Mouse (Mus musculus): ENCODE measurements at regions not wholly inside any gene's neighbourhood (a gene's known extent, or its start where the extent isn't known, plus 50 kb on each side); places are given as distances from the start of the nearest gene placed in this dataset.

DNA sequence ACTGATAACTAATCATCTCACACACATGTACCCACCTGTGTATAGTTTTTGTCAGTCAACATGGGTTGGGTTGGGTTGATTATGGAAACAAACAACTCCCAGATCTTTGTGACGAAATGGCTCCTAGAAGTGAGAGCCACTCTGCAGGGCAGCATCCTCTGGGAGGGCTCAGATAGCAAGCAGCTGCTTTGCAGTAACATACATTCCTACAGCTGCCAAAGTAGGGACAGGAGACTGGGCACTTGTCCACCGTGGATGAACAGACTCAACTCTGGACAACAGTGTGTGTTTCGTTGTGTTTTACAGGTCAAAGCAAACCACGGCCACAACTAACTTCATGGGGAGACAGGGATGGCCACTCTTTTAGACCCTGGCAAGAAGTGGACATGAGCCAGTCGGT is 142.7 kb upstream of the Dapk1 start:
- TF ChIP-seq POLR2A (IDR thresholded peaks at IDR 0.05; ENCODE audit: extremely low read depth, insufficient read depth, low read length): no peak
- no peak for TF ChIP-seq CTCF (IDR thresholded peaks at IDR 0.05; ENCODE audit: low read depth, low read length)

Measured in liver, adult 2 months (tissue).